Mouse (Mus musculus) thymus, adult 2 months (tissue): ENCODE data around the gene Cd163l1. TPM values are rescaled to one million over a fixed set of nuclear protein-coding genes. Genes with fewer than 3 reads are reported as not detected.

Experiments used
- DNase-seq: peaks from one replicate; pipeline ENCODE4 v3.0.0; 2021
- H3K27ac ChIP-seq: fragments of 200-500 bp; 2 replicates; pipeline ENCODE4 v1.5.1; 2012; ENCODE audit warnings: low read length, control low read depth; ENCODE audit not compliant: control insufficient read depth, insufficient read depth
- H3K27me3 ChIP-seq: fragments of 200-500 bp; 2 replicates; pipeline ENCODE4 v1.6.1; 2012; ENCODE audit warnings: mild to moderate bottlenecking, low read length, moderate library complexity, mixed read lengths; ENCODE audit not compliant: control insufficient read depth, insufficient read depth
- H3K36me3 ChIP-seq: fragments of 200-500 bp; 2 replicates; pipeline ENCODE4 v1.6.1; 2012; ENCODE audit warnings: mild to moderate bottlenecking, low read length, moderate library complexity; ENCODE audit not compliant: control insufficient read depth, insufficient read depth
- H3K4me1 ChIP-seq: fragments of 200-500 bp; replicated peaks from 2 replicates; pipeline ENCODE4 v1.6.1; 2012; ENCODE audit warnings: low read length; ENCODE audit not compliant: control insufficient read depth, insufficient read depth
- H3K4me3 ChIP-seq: fragments of 200-500 bp; 2 replicates; pipeline ENCODE4 v1.5.1; 2012; ENCODE audit warnings: mild to moderate bottlenecking, low read length, control low read depth, moderate library complexity; ENCODE audit not compliant: control insufficient read depth, insufficient read depth
- CTCF ChIP-seq: fragments of 200-500 bp; IDR thresholded peaks from 2 replicates; pipeline ENCODE4 v1.5.1; 2012; ENCODE audit warnings: mild to moderate bottlenecking, control low read depth, low read length, moderate library complexity, borderline replicate concordance; ENCODE audit not compliant: control insufficient read depth, poor library complexity, insufficient read depth; ENCODE audit errors: extremely low read depth
- POLR2A ChIP-seq: fragments of 200-500 bp; IDR thresholded peaks from 2 replicates; pipeline ENCODE4 v1.6.1; 2012; ENCODE audit warnings: mild to moderate bottlenecking, low read length, control low read depth, moderate library complexity; ENCODE audit not compliant: control insufficient read depth, poor library complexity, insufficient read depth; ENCODE audit errors: extremely low read depth
- WGBS: fragments of 180-500 bp; shearing (Covaris S2); methylation state at CpG from one replicate; pipeline ENCODE4 v1.1.7; 2018; 5-methylcytosine and 5-hydroxymethylcytosine counted together
- polyA plus RNA-seq: library from polyadenylated mRNA; depleted of rRNA; stranded (reverse); fragments of >200 nt; gene quantifications from 2 replicates; pipeline ENCODE4 v1.2.3, GENCODE M21; 2012

Cd163l1 gene
- polyA plus RNA-seq, 1 experiment, result 6.0 TPM

GRCm38 (mm10) chr7:140192851-140193250 lies 25.2 kb upstream of the Cd163l1 start:
- H3K4me1 ChIP-seq, result peaks cover 14% of the 10 kb centered on the region
- no peaks in the 10 kb centered on the region for H3K27me3 ChIP-seq
- WGBS, result 4% methylated on average over 2 of the region's 2 CpGs
- TF ChIP-seq POLR2A (no peak), CTCF (no peak)
- H3K36me3 ChIP-seq, result no peaks in the 10 kb centered on the region
- peak overlapping the region; percentile 46; the same call in 1 of the 2 replicates for H3K27ac ChIP-seq
- H3K4me3 ChIP-seq, result no peak overlapping the region
- no peak for DNase-seq

- no peak for DNase-seq
- Histone ChIP-seq H3K27ac (no peak overlapping the region), H3K4me1 (peaks cover 14% of the 10 kb centered on the region), H3K4me3 (no peak overlapping the region), H3K36me3 (no peaks in the 10 kb centered on the region), H3K27me3 (no peaks in the 10 kb centered on the region)
- WGBS, result 71% methylated on average over 4 of the region's 4 CpGs
- no peak for TF ChIP-seq CTCF
- no peak for TF ChIP-seq POLR2A
Observed at GRCm38 (mm10) chr7:140194031-140194430, 24.0 kb upstream of the Cd163l1 start.

GRCm38 (mm10) chr7:140196002-140196401 lies 22.1 kb upstream of the Cd163l1 start:
- Histone ChIP-seq H3K4me3 (no peak overlapping the region), H3K4me1 (peaks cover 14% of the 10 kb centered on the region), H3K27ac (no peak overlapping the region), H3K36me3 (no peaks in the 10 kb centered on the region), H3K27me3 (no peaks in the 10 kb centered on the region)
- no peak for DNase-seq
- 52% methylated on average over 8 of the region's 8 CpGs for WGBS
- TF ChIP-seq CTCF (no peak), POLR2A (no peak)

GRCm38 (mm10) chr7:140201090-140201489 lies 17.0 kb upstream of the Cd163l1 start:
- TF ChIP-seq POLR2A (no peak), CTCF (no peak)
- Histone ChIP-seq H3K4me1 (peaks cover 20% of the 10 kb centered on the region), H3K27ac (no peak overlapping the region), H3K27me3 (no peaks in the 10 kb centered on the region), H3K4me3 (no peak overlapping the region), H3K36me3 (no peaks in the 10 kb centered on the region)
- WGBS, result 91% methylated on average over 4 of the region's 4 CpGs
- no peak for DNase-seq

GRCm38 (mm10) chr7:140205864-140206263 lies 12.2 kb upstream of the Cd163l1 start, which contains the start of gene Olfr524:
TSS of gene Olfr524 (minus strand) at chr7:140205964.
- H3K27ac ChIP-seq, result peak within 1 kb of the TSS; percentile 54; the same call in 1 of the 2 replicates

GRCm38 (mm10) chr7:140206904-140207303 lies 11.2 kb upstream of the Cd163l1 start:
- Histone ChIP-seq H3K36me3 (no peaks in the 10 kb centered on the region), H3K4me3 (no peak overlapping the region), H3K27me3 (no peaks in the 10 kb centered on the region), H3K4me1 (peaks cover 39% of the 10 kb centered on the region), H3K27ac (peak overlapping the region; percentile 54)
- WGBS, result 8% methylated on average over 3 of the region's 3 CpGs
- TF ChIP-seq CTCF (no peak), POLR2A (no peak)
- peak; percentile 19 for DNase-seq

More at GRCm38 (mm10) chr7:140205864-140206263, 12.2 kb upstream of the Cd163l1 start, which contains the start of gene Olfr524:
- Histone ChIP-seq H3K4me3 (no peak within 1 kb of the TSS), H3K27me3 (no peaks in the 10 kb centered on the region), H3K36me3 (no peaks in the 10 kb centered on the region), H3K4me1 (peaks cover 39% of the 10 kb centered on the region)
- no peak for TF ChIP-seq POLR2A
- no peak for TF ChIP-seq CTCF
- DNase-seq, result no peak

- DNase-seq, result no peak
- Histone ChIP-seq H3K36me3 (no peaks in the 10 kb centered on the region), H3K4me1 (peaks cover 36% of the 10 kb centered on the region), H3K27ac (no peak overlapping the region), H3K27me3 (no peaks in the 10 kb centered on the region), H3K4me3 (no peak overlapping the region)
- TF ChIP-seq POLR2A (no peak), CTCF (no peak)
- WGBS, result 3% methylated on average over 8 of the region's 8 CpGs
Observed at GRCm38 (mm10) chr7:140208153-140208552, 9.9 kb upstream of the Cd163l1 start.
